Mouse (Mus musculus) right cerebral cortex, adult 2 months (tissue): ENCODE data around the gene Zfp710.
"Not testable (repeated sequence)": the region's sequence is repeated elsewhere in the genome, so short reads cannot be mapped to it uniquely, and the experiment has no call there.

Experiments used
- DNase-seq, 2 experiments: peaks; one replicate each; pipeline ENCODE4 v3.0.0; 2021 to 2022; ENCODE audit warnings: low spot score in 2 of 2

The Zfp710 gene

DNA sequence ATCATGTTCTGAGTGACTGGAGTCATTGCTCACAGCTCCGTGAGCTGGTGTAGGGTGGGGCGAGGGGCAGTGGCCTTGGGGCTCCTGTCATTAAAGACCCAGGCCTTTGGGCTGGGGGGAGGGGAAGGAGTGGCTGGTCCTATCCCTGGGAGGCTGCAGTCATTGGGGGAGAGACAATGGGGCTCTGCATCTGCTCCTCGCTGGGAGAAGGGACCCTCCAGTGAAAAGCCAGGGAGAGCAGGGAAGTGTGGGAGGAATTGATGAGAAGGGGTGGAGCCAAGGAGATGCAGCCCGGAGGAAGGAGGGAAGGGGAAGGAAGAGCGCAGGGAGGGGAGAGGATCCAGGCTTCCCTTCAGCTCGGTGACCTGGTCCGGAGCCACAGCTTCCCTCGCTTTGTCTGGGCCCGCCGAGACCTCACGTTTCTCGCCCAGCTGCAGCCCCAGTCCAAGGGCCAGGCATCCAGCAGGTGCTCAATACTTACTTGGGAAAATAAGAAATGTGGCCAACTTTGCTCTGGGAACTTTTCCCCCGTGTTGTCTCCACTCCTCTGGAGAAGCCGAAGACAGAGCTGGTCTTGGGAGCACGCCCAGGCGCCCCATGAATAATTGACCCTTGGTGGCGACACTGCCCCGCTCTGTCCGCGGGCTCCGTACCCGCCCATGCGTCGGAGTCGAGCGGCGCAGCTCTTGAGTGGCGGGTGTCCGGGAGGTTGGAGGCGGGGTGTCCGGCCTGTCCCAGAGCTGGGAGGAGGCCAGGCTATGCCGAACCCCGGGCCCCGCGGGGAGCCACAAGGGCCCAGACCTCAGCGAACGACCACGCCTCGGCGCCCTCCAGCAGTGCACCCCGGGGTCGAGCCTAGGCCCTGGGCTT, at the start of gene Zfp710:
Zfp710 (plus strand) TSS at position 294 of the 870 bp plus-strand sequence.
- DNase-seq: peak; percentile 58 to 68

DNA sequence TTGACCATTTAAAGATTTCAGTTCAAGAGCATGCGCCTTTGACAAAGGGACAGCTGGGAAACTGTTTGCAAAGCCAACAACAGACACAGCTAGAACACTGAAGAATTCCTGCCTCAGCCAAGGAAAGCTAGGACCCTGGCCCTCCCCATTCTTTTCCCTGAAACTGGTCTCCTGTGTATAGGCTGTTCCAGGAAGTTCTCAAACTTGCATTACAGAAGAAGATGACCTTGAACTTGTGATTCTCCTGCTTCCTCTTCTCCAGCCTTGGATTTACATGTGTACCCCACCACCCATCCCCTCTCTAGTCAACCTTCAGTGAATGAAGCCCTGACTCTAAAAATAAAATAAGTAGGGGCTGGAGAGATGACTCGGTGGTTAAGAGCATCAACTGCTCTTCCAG, 49.3 kb upstream of the Zfp710 start:
- DNase-seq: no peak

DNA sequence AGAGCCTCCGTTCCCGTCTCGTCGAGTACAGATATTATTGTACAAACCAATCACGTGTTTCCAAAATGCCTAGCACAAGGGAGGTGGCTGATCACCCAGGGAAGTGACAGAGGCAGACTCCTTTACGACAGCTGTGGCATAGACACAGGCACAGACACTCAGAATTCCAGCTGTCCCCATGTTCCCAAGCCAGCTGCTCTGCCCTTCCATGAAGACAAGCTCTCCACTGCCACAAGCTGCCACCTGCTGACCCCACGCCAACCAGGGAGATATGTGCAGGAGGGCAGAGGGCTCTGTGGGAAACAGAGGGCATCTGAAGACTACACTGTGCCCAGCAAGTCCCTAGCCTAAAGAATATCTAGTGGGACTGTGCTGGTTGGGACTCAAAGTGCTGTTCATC, 37.9 kb upstream of the Zfp710 start:
- DNase-seq: no peak

DNA sequence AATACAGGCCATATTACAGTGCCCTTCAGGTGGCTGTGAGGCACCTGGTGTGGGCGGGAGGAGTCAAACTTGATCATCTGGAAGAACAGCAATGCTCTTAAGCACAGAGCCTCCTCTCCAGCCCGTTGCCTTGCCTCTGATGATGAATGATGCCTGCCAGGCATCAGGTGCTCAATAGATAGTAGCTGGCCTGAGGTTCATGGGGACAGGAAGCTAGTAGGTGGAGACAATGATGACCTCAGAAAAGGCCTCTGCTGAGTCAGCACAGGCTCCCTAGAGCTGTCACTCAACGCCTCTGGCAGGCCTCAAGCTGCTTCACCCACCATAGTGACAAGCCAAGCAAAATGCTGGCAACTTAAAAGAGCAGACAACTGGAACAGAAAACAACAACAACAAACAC, 36.9 kb upstream of the Zfp710 start:
- no peak for DNase-seq

DNA sequence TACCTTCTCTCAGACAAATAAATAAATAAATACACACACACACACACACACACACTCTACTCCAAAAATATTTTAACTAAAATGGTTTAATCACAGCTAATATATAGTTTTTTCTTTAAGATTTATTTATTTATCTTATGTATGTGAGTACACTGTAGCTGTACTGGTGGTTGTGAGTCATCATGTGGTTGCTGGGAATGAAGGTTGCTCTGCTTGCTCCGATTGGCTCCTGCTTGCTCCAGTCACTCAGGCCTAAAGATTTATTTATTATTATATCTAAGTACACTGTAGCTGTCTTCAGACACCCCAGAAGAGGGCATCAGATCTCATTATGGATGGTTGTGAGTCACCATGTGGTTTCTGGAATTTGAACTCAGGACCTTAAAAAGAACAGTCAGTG, 36.1 kb upstream of the Zfp710 start:
- DNase-seq: not testable (repeated sequence)

DNA sequence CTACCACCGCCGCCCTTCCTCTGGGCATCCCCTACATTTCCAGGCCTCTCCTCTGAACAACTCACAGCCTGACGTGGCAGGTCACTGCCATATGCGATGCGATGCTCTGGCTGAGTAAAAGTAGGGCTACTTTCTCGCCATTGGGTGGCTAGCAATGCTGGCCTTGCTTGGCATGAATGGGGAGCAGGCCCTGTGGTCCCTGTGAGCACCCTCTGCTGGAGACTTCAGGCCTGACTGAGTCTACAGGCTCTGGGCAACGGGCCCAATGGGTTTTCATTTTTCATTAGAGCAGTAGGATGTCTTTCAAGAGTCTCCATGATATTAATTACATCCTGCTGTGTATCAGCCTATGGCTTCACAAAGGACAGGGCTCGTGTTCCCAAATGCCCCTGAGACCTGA, 30.1 kb upstream of the Zfp710 start:
- peak; percentile 20 to 50 for DNase-seq

DNA sequence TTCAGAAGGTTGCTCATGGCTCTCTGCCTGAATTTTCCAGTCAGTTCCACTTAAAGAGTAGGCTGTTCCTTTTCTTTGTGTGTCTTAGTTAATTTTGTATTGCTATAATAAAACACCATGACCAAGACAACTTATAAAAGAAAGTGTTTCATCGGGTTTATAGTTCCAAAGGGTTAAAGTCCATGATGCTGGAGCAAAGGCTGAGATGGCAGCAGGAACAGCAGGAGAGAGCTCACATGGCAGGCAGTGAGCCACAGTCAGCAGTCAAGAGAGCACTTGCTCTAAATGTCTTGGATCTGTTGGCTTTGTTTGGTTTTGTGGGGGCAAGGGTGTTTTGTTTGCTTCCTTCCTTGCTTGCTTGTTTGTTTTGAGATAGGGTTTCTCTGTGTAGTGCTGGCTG, 26.9 kb upstream of the Zfp710 start:
- DNase-seq: no peak

DNA sequence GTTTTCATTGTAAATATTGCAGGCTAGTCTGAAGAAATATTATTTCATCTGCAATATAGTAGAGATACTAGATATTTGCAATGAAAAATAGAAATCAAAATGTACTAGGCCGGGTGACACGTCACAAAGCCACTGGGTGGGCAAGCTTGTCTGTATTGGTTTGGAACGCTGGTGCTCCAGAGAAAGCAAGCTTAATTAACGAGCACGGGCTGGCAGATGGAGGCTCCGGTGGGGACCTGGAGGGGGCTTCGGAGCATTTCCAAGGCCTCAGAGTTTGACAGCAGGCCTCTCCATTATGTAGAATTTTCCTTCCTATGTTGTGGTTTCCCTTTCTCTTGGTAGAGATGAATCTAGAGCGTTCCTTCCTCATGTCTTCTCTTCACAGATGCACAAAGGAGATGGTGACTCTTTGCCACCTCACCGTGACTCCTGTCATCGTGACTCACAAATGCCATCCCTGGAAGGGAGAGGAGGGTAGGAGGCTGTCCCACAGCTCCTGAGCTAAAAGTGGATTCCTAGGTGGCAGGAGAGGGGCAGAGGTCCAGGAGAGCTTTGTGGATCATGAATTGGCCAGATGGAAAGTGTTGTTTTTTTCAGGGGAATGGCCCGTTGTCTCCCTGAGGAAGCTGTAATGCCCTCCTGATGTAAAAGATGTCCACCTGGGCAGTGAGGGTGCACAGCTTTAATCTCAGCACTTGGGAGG, 22.1 kb upstream of the Zfp710 start:
- DNase-seq: no peak

DNA sequence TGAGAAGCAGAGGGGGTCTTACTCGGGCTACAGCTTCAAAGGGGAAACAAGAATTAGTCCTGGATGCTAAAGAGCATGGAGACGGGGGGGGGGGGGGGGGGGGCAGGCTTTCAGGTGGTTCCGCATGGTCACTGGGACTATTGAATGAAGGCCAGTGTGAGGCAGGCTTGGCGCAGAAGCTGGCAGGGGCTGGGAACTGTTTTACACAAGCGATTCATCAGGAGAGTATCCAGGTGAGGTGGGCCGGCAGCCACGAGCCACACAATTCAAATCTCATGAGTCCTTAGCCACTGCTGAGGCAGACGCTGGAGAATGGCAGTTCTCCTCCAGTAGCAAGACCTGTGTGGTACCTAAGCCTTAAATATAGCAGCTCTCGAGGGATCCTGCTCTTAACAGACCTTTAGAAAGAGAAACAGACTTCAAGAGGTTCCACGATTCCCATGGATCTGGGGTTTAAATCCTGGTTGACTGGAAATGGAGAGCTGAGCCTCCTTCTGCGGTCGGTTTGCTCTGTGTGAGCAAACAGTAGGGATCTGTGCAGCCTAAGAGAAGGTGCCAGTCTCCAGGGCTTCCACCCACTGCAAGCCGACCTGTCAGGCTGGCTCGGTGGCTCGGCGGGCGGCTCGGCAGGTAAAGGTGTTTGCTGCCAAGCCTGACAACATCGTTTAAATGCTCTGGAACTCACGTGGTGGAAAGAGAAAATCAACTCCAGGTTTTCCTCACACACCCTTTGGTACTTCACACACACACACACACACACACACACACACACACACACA, 19.6 kb upstream of the Zfp710 start:
- DNase-seq: no peak

DNA sequence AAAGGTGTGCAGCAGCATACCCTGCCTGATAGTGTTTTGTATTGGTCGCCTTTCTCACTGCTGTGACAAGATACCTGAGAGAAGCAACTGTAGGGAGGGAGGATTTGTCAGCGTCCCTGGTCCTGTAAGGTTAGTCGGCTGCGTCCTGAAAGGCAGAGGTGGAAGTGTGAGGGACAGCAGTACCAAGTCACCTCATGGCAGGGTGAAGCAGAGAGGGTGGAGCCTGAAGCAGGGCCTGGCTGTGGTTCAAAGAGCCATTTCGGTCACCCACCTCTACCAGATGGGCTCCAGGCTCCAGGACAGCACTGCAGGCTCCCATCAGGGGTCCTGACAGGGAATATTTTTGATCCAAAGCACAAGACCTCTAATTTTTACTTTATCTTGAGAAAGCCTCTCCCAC, 13.9 kb upstream of the Zfp710 start:
- no peak for DNase-seq

DNA sequence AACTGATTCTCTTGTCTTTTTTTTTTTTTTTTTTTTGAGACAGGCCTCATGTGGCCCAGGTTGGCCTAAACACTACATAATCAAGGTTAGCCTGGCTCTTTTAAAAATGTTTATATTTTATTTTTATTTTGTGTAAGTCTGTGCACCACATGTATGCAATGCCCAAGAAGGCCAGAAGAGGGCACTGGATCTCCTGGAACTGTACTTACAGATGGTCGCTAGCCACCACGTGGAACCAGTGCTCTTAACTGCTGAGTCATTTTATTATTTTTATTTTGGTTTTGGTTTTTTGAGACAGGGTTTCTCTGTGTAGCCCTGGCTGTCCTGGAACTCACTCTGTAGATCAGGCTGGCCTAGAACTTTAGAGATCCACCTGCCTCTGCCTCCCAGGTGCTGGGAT, 13.1 kb upstream of the Zfp710 start:
- DNase-seq: no peak

DNA sequence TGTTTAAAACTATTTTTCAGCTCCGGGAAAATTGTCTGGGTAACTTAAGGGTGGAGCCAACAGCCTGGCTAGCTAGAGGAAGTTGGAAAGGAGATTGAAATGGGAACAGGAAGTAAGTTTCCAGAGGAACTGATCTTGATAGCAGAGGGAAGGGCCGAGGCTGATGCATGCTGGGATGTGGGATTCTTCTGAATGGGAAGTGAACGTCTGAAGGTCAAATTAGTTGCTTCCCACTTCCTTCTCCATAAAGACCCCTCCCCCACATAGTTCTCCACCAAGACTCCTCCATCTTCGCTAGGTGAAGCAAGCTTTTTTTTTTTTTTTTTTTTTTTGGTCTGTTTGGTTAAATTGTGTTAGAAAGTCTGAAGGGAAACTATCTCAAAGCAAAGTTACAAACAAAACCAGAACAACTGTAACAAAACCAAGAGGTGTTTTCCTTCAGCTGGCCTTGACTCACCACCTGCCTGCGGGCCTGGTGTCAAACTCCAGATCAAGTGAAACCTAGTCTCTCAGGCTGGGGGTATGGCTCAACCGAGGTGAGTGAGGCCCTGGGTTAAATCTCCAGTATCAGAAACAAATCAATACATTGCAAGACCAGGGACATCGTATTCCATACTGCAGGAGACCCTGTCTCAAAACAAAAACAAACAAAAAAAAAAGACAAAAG, 10.6 kb upstream of the Zfp710 start:
- DNase-seq: no peak

DNA sequence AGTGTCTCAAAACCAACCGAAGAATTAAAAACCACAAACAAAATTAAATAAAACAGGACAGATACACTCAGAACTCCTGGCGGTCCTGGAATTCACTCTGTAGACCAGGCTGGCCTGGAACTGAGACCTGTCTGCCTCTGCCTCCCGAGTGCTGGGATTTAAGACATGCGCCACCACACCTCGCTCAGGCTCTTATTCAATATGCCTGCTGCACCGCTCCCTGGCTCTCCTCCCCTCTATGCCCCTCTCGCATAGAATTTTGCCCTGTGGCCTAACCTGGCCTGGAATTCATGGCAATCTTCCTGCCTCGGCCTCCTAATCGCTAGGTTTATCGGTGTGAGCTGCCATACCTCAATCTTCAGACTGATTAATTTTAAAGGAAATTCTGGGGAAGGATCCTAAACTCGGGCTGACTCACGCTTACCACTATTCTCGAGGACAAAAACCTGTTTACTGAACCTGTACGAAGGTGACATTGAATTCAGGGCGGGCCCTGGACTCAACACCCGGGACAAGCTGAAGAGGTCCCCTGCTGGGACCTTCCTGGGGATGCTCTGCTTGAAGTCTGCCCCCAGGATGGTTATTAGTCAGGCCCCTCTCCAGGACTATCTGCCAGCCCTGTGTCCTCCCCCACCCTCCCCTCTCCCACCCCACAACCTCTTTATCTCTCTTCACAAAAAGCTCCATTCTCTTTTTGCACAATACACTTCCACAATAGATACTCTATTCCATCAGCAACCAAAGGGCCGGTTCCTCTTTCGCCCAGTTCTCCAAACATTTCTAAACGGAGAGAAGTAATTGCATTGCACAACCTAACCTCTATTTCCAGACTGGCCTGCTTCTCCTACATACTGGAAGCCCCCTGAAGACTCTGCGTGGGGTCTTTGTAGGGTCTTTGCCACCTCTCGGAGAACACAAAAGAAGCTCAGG, 9.5 kb upstream of the Zfp710 start:
- no peak for DNase-seq

DNA sequence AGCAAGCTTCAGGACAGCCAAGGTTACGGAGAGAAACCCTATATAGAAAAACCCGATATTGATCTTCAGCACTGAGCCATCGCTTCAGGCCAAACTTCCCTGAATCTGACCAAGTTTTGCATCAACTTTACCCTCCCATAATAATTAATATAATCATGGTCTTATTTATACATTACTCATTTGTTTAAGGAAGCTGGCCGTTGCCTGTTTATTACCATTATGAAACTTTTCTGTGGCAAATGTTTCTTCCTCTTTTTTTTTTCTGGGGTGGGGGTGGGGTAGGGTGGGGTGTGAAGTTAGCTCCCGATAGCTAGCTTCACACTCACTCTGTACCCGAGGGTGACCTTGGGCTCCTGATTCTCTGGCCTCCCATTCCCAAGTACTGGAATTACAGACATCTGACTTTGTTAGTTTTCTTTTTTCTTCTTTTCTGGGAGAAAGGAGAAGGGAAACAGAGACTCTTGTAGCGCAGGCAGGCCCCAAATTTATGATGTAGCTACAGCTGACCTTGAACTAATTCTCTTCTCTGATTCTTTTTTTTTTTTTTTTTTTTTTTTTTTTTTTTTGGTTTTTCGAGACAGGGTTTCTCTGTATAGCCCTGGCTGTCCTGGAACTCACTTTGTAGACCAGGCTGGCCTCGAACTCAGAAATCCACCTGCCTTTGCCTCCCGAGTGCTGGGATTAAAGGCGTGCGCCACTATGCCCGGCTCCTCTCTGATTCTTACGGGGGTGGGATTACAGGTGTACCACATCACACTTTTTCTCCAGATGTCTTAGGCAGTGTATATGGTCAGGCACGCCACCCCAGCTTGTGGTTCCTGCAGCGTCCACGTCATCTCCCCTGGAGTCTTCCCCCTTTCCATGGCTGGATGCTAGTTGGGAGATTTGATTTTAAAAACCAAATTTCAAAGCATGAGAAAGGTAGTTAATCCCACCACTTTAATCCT, 5.8 kb upstream of the Zfp710 start:
- no peak for DNase-seq

DNA sequence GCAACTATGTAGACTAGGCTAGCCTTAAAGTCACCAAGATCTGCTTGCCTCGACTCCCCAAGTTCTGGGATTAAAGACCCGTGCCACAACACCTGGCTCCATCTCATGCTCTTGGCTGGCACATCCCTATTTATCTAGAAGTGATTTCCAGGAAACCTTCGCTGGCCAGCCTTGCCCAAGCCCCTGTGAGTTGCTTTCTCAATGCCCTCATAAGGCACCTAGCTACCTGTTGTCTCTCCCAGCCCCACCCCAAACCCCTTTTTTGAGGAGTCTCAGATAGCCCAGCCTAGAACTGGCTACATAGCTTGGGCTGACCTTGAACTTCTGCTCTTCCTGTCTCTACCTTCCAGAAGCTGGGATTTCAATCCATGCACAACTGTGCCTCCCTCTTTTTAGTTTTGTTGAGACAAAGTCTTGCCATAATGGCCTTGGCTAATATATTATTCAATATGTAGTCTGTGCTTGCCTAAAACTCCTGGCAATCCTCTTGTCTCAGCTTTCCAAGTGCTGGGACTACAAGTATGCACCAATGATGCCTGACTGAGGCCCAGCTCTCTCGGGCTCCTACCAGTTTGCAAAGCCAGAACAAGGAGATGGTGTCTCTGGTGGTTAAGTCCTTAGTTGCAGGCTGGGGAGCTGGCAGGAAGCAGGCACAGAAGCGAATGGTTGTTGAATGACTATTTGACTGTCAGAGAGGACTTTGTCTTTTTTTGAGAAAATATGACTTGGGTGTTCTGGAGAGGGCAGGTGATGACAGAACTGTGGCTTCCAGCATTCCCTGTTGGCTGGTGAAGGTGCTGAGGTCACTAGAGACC, 786 bp upstream of the Zfp710 start:
- no peak for DNase-seq

DNA sequence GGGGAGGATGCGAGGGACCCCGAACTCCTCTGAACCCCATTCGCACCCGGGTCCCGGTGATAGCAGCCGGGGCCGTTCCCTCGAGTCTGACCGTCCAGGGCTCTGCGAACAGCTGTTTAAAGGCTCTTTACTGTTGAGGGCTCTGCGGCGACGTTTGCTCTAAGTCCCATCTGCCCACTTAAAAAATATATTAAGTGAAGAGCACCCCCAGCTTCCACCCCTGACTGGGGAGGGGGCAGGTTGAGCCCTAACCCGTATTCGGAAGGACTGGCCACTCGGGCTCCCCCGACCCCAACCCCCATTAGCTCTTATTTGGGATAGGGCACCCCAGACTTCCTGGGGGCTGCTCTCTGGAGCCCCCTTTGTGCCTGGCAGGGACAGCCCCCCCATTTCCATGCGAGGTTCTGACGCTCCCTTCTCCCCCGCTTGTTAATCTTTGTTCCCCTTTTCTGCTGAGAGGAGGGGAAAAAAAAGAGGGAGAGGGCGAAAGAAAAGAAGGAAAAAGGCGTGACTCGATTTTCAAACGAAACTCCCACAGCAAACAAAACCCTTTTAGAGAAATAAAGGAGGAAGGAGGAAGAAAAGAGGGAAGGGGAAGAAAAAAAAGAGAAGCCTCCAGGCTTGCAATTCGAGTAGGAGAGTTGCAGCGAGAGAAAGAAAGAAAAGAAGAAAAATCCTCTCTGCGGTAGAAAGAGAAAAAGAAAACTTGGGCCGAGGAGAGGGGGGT, 940 bp downstream of the Zfp710 start:
- no peak for DNase-seq

DNA sequence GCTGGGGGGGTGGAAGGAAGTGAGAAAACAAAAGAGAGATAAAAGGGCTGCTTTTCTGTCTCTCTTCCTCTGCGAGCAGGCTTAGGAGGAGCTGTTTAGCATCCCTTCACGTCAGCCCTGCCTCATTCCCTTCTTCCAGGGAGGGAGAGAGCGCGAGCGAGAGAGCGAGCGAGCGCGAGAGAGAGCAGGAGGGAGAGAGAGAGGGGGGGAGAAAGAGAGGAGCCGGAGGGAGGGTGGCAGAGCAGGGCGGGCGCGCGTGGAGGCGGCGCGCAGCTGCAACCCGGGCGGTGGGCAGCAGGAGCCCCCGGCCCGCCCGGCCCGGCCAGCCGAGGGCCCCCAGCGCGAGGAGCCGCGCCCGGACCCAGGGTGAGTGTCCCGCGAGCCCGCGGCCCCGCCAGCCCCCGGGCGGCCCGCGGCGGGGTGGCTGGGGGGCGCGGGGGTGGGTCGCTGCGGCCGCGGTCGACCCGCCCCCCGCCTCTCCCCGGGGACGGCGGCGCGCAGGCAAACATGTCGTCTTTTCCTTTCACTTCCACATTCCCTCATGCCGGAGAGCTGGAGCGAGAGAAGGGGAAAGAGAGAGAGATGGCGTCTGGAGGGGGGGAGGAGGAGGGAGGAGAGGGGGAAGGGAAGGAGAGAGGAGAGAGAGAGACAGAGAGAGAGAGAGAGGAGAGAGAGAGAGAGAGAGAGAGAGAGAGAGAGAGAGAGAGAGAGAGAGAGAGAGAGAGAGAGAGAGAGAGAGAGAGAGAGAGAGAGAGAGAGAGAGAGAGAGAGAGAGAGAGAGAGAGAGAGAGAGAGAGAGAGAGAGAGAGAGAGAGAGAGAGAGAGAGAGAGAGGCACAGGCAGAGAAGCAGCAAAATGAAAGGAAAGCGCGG, 1.7 kb downstream of the Zfp710 start:
- DNase-seq: peak; percentile 49 to 52
